In the genomic region with DNA sequence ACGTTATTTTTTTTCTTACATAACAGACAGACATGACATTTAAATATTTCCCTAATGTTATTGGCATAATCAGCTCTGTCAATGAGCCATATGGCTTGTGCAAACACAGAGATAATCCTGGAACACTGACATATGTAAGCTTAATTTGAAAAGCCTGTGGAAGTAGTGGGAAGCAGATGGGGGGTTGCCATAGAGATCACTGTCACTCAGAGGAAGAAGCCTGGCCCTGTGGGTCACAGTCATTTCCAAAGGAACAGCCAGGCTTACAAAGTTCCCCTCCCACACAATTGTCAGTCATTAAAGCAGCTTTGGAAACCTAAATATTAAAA, we compare ENCODE assay signal across 11 mouse cellular contexts. TPM values are rescaled to one million over a fixed set of nuclear protein-coding genes. Genes with fewer than 3 reads are reported as not detected.
DNase-seq lines count a peak whose midpoint lies in the region; ATAC-seq lines count a peak whose summit lies in the region.
"Had no signal": no experiment of that assay in that cellular context is flagged by ENCODE, and none has a peak within 500 bp of the region (broad histone marks: within the 10 kb centered on the region; RNA-seq: fewer than 3 reads in every experiment).

No protein-coding gene starts in this region.

- peak; percentile 85 for DNase-seq in midbrain, embryonic 11.5 days (ENCODE audit: low spot score, missing footprints)
- no peak for DNase-seq in midbrain, embryonic 10.5 days (ENCODE audit: low spot score)
- DNase-seq in layer of hippocampus, adult 9-10 months (ENCODE audit: low spot score) = peak; percentile 81
- peak; percentile 31 for DNase-seq in retina, postnatal 7 days (ENCODE audit: low read depth, low spot score)
- no peak for DNase-seq in lung, postnatal 10 days
- no peak for DNase-seq in lung, postnatal 25 days (ENCODE audit: low spot score)
- DNase-seq in spleen, adult 12 weeks (ENCODE audit: low spot score) = no peak
- DNase-seq: adrenal gland, postnatal 10 days had no signal

- no peaks in the 10 kb centered on the region for H3K9me3 ChIP-seq in midbrain, embryonic 11.5 days (ENCODE audit: control insufficient read depth, low read length)
- H3K9me3 ChIP-seq in midbrain, embryonic 10.5 days (replicated peaks) = 0 out of 2 replicates have a peak, but pooled peaks cover 5% of the 10 kb centered on the region
- peaks cover 4% of the 10 kb centered on the region; the same call in 1 of the 2 replicates for H3K9me3 ChIP-seq in forebrain, embryonic 13.5 days (replicated peaks)

- H3K4me2 ChIP-seq in midbrain, embryonic 11.5 days = no peak overlapping the region
- H3K4me2 ChIP-seq in forebrain, embryonic 13.5 days = no peak overlapping the region

- ATAC-seq in midbrain, embryonic 11.5 days (ENCODE audit: low FRiP score) = peak; percentile 83
- peak; percentile 91 for ATAC-seq in forebrain, embryonic 13.5 days

- no peaks in the 10 kb centered on the region for H3K36me3 ChIP-seq in midbrain, embryonic 11.5 days (ENCODE audit: control insufficient read depth, insufficient read depth, low read length)
- H3K36me3 ChIP-seq in midbrain, embryonic 10.5 days = no peaks in the 10 kb centered on the region
- no peaks in the 10 kb centered on the region for H3K36me3 ChIP-seq in forebrain, embryonic 13.5 days (ENCODE audit: poor library complexity, severe bottlenecking)

- H3K9ac ChIP-seq in midbrain, embryonic 11.5 days (ENCODE audit: low read length) = no peak overlapping the region
- H3K9ac ChIP-seq in forebrain, embryonic 13.5 days = no peak overlapping the region

- WGBS in midbrain, embryonic 11.5 days = 83% methylated on average over 1 of the region's 1 CpGs
- whole genome bisulfite sequencing in midbrain, embryonic 10.5 days = 80% methylated on average over 1 of the region's 1 CpGs
- 43% methylated on average over 1 of the region's 1 CpGs for WGBS in forebrain, embryonic 13.5 days

- no peaks in the 10 kb centered on the region for H3K27me3 ChIP-seq in midbrain, embryonic 11.5 days (ENCODE audit: control insufficient read depth, insufficient read depth, low read length)
- peaks cover 4% of the 10 kb centered on the region; the same call in 1 of the 2 replicates for H3K27me3 ChIP-seq in midbrain, embryonic 10.5 days (ENCODE audit: low read depth, poor library complexity, severe bottlenecking)
- no peaks in the 10 kb centered on the region for H3K27me3 ChIP-seq in forebrain, embryonic 13.5 days
- H3K27me3 ChIP-seq: CH12.LX had no signal

- H3K4me1 ChIP-seq in midbrain, embryonic 11.5 days (ENCODE audit: control insufficient read depth, insufficient read depth, low read length) = peaks cover 4% of the 10 kb centered on the region; the same call in 1 of the 2 replicates
- H3K4me1 ChIP-seq in midbrain, embryonic 10.5 days = peaks cover 15% of the 10 kb centered on the region
- H3K4me1 ChIP-seq in forebrain, embryonic 13.5 days = peaks cover 11% of the 10 kb centered on the region

- H3K27ac ChIP-seq in midbrain, embryonic 11.5 days (ENCODE audit: low read depth, low read length) = no peak overlapping the region
- no peak overlapping the region for H3K27ac ChIP-seq in midbrain, embryonic 10.5 days (replicated peaks)
- H3K27ac ChIP-seq in forebrain, embryonic 13.5 days = peak overlapping the region; percentile 61; the same call in 1 of the 2 replicates

- no peak overlapping the region for H3K4me3 ChIP-seq in midbrain, embryonic 11.5 days (ENCODE audit: low read depth, low read length)
- H3K4me3 ChIP-seq in midbrain, embryonic 10.5 days = no peak overlapping the region
- H3K4me3 ChIP-seq in forebrain, embryonic 13.5 days = no peak overlapping the region

RNA-seq across cellular contexts. Expression of a gene that starts 2.3 kb away (rescaled TPM):
- polyA plus RNA-seq in midbrain, embryonic 11.5 days (2014; fragmentation: Nextera tagmentation; extraction: Ambion mirVana) = not detected in 2 replicates
- polyA plus RNA-seq in midbrain, embryonic 10.5 days (2016; fragmentation: Nextera tagmentation; extraction: Ambion mirVana) = not detected in 2 replicates
- not detected in 2 replicates for polyA plus RNA-seq in forebrain, embryonic 13.5 days (2015; fragmentation: Nextera tagmentation; extraction: Ambion mirVana)
- polyA plus RNA-seq: heart, postnatal 0 days had no signal

Comparison
In these comparisons a context has a peak if more than half of its experiments do, and no peak if none do; other contexts are left out.
1. DNase-seq: peak in midbrain, embryonic 11.5 days (single experiment), layer of hippocampus, adult 9-10 months (single experiment) and retina, postnatal 7 days (single experiment); none in midbrain, embryonic 10.5 days (single experiment), lung, postnatal 10 days (single experiment), lung, postnatal 25 days (single experiment) and spleen, adult 12 weeks (single experiment).